15 mouse cellular contexts compared by ENCODE assay signal in the genomic region with DNA sequence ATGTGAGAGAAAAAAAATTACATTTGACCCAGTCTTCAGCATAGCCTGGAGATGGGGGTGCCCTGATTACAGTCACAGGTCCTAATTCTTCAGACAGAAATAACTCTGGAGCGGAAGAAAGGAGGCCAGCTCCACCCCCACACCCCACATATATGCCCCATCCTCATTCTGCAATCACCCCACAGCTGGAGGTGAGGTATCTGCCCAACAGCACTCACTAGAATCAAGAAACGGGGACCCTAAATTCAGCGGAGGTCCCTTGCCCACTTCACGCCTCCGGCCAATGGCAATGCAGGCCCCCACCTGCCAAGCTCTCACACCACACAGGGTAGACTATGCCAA. TPM values are rescaled to one million over a fixed set of nuclear protein-coding genes. Genes with fewer than 3 reads are reported as not detected.
DNase-seq lines count a peak whose midpoint lies in the region; ATAC-seq lines count a peak whose summit lies in the region.
"Had no signal": no experiment of that assay in that cellular context is flagged by ENCODE, and none has a peak within 500 bp of the region (broad histone marks: within the 10 kb centered on the region; RNA-seq: fewer than 3 reads in every experiment).

No protein-coding gene starts in this region.

- H3K4me2 ChIP-seq in midbrain, embryonic 11.5 days, result no peak overlapping the region
- H3K4me2 ChIP-seq in hindbrain, embryonic 13.5 days, result no peak overlapping the region
- no peak overlapping the region for H3K4me2 ChIP-seq in neural tube, embryonic 14.5 days (ENCODE audit: low read depth, low read length)
- H3K4me2 ChIP-seq: limb, embryonic 12.5 days had no signal

- WGBS in heart, embryonic 10.5 days, result 92% methylated on average over 5 of the region's 5 CpGs
- WGBS in midbrain, embryonic 11.5 days, result 88% methylated on average over 5 of the region's 5 CpGs
- WGBS in midbrain, embryonic 10.5 days, result 90% methylated on average over 5 of the region's 5 CpGs
- 93% methylated on average over 5 of the region's 5 CpGs for WGBS in hindbrain, embryonic 13.5 days
- 94% methylated on average over 5 of the region's 5 CpGs for WGBS in neural tube, embryonic 14.5 days

- no peaks in the 10 kb centered on the region for H3K27me3 ChIP-seq in heart, embryonic 10.5 days (ENCODE audit: insufficient read depth, poor library complexity, severe bottlenecking)
- no peaks in the 10 kb centered on the region for H3K27me3 ChIP-seq in midbrain, embryonic 11.5 days (ENCODE audit: control insufficient read depth, insufficient read depth, low read length)
- no peaks in the 10 kb centered on the region for H3K27me3 ChIP-seq in midbrain, embryonic 10.5 days (ENCODE audit: low read depth, poor library complexity, severe bottlenecking)
- no peaks in the 10 kb centered on the region for H3K27me3 ChIP-seq in hindbrain, embryonic 13.5 days
- H3K27me3 ChIP-seq in neural tube, embryonic 14.5 days (ENCODE audit: control insufficient read depth, insufficient read depth, low read length), result no peaks in the 10 kb centered on the region

- H3K27ac ChIP-seq in heart, embryonic 10.5 days, result no peak overlapping the region
- no peak overlapping the region for H3K27ac ChIP-seq in midbrain, embryonic 11.5 days (ENCODE audit: low read depth, low read length)
- no peak overlapping the region for H3K27ac ChIP-seq in midbrain, embryonic 10.5 days (replicated peaks)
- H3K27ac ChIP-seq in hindbrain, embryonic 13.5 days, result no peak overlapping the region
- H3K27ac ChIP-seq in neural tube, embryonic 14.5 days (ENCODE audit: low read depth, low read length), result no peak overlapping the region
- H3K27ac ChIP-seq: gastrocnemius, adult 2 months; limb, embryonic 12.5 days had no signal

- H3K9me3 ChIP-seq in heart, embryonic 10.5 days, result no peaks in the 10 kb centered on the region
- no peaks in the 10 kb centered on the region for H3K9me3 ChIP-seq in midbrain, embryonic 11.5 days (ENCODE audit: control insufficient read depth, low read length)
- no peaks in the 10 kb centered on the region for H3K9me3 ChIP-seq in midbrain, embryonic 10.5 days (replicated peaks)
- H3K9me3 ChIP-seq in hindbrain, embryonic 13.5 days, result no peaks in the 10 kb centered on the region
- no peaks in the 10 kb centered on the region for H3K9me3 ChIP-seq in neural tube, embryonic 14.5 days (ENCODE audit: control insufficient read depth, low read length)
- H3K9me3 ChIP-seq: limb, embryonic 12.5 days had no signal

- H3K4me1 ChIP-seq in heart, embryonic 10.5 days, result peaks cover 12% of the 10 kb centered on the region
- H3K4me1 ChIP-seq in midbrain, embryonic 11.5 days (ENCODE audit: control insufficient read depth, insufficient read depth, low read length), result no peaks in the 10 kb centered on the region
- peaks cover 1% of the 10 kb centered on the region; the same call in 1 of the 2 replicates for H3K4me1 ChIP-seq in midbrain, embryonic 10.5 days
- 0 out of 2 replicates have a peak, but pooled peaks cover 1% of the 10 kb centered on the region for H3K4me1 ChIP-seq in hindbrain, embryonic 13.5 days (replicated peaks)
- no peaks in the 10 kb centered on the region for H3K4me1 ChIP-seq in neural tube, embryonic 14.5 days (ENCODE audit: control insufficient read depth, insufficient read depth, low read length)
- H3K4me1 ChIP-seq: limb, embryonic 12.5 days had no signal

- peak; percentile 33 for ATAC-seq in midbrain, embryonic 11.5 days (ENCODE audit: low FRiP score)
- 0 out of 2 replicates have a peak, but pooled peaks have one; percentile 22 for ATAC-seq in hindbrain, embryonic 13.5 days (ENCODE audit: low FRiP score)
- ATAC-seq in neural tube, embryonic 14.5 days (ENCODE audit: low read depth), result peak; percentile 4; the same call in 1 of the 2 replicates
- no peak for ATAC-seq in megakaryocyte progenitor cell, adult 5-6 weeks (replicated peaks; ENCODE audit: poor library complexity)

- peak; percentile 91 for DNase-seq in heart, adult 11 months
- DNase-seq in heart, embryonic 10.5 days (ENCODE audit: low spot score), result no peak
- no peak for DNase-seq in midbrain, embryonic 11.5 days (ENCODE audit: low spot score, missing footprints)
- no peak for DNase-seq in midbrain, embryonic 10.5 days (ENCODE audit: low spot score)
- no peak for DNase-seq in urinary bladder, postnatal 14 days (ENCODE audit: low spot score)

- no peaks in the 10 kb centered on the region for H3K36me3 ChIP-seq in heart, embryonic 10.5 days
- H3K36me3 ChIP-seq in midbrain, embryonic 11.5 days (ENCODE audit: control insufficient read depth, insufficient read depth, low read length), result no peaks in the 10 kb centered on the region
- no peaks in the 10 kb centered on the region for H3K36me3 ChIP-seq in midbrain, embryonic 10.5 days
- H3K36me3 ChIP-seq in hindbrain, embryonic 13.5 days, result no peaks in the 10 kb centered on the region
- H3K36me3 ChIP-seq in neural tube, embryonic 14.5 days (ENCODE audit: control insufficient read depth, insufficient read depth, low read length), result no peaks in the 10 kb centered on the region
- H3K36me3 ChIP-seq: limb, embryonic 12.5 days had no signal

- H3K4me3 ChIP-seq in heart, embryonic 10.5 days, result no peak overlapping the region
- no peak overlapping the region for H3K4me3 ChIP-seq in midbrain, embryonic 11.5 days (ENCODE audit: low read depth, low read length)
- no peak overlapping the region for H3K4me3 ChIP-seq in midbrain, embryonic 10.5 days
- no peak overlapping the region for H3K4me3 ChIP-seq in hindbrain, embryonic 13.5 days
- no peak overlapping the region for H3K4me3 ChIP-seq in neural tube, embryonic 14.5 days (ENCODE audit: low read depth, low read length)
- H3K4me3 ChIP-seq: erythroblast, embryonic 14.5 days; limb, embryonic 12.5 days had no signal

- H3K9ac ChIP-seq in midbrain, embryonic 11.5 days (ENCODE audit: low read length), result no peak overlapping the region
- no peak overlapping the region for H3K9ac ChIP-seq in hindbrain, embryonic 13.5 days
- no peak overlapping the region for H3K9ac ChIP-seq in neural tube, embryonic 14.5 days (replicated peaks; ENCODE audit: low read depth, low read length)
- H3K9ac ChIP-seq: limb, embryonic 12.5 days had no signal

RNA-seq across cellular contexts. Expression of gene Pdp2, which starts 25.8 kb away (rescaled TPM):
- 10.9 and 11.0 TPM in 2 replicates for polyA plus RNA-seq in heart, embryonic 10.5 days (2016; fragmentation: Nextera tagmentation; extraction: Ambion mirVana)
- polyA plus RNA-seq in midbrain, embryonic 11.5 days (2014; fragmentation: Nextera tagmentation; extraction: Ambion mirVana), result 17.2 and 17.3 TPM in 2 replicates
- polyA plus RNA-seq in midbrain, embryonic 10.5 days (2016; fragmentation: Nextera tagmentation; extraction: Ambion mirVana), result 14.3 and 16.5 TPM in 2 replicates
- 16.7 and 17.6 TPM in 2 replicates for polyA plus RNA-seq in hindbrain, embryonic 13.5 days (2015; fragmentation: Nextera tagmentation; extraction: Ambion mirVana)
- 20.0 and 21.0 TPM in 2 replicates for polyA plus RNA-seq in neural tube, embryonic 14.5 days (2014; fragmentation: Nextera tagmentation; extraction: Ambion mirVana)
- total RNA-seq in megakaryocyte progenitor cell, adult 5-6 weeks (2015), result 8.8 and 9.3 TPM in 2 replicates
- total RNA-seq in megakaryocyte progenitor cell, adult 5-6 weeks (2017), result 7.2 and 9.2 TPM in 2 replicates

RNA-seq across cellular contexts. Expression of gene Car7, which starts 30.9 kb away (rescaled TPM):
- 0.90 and 2.3 TPM in 2 replicates for polyA plus RNA-seq in heart, embryonic 10.5 days (2016; fragmentation: Nextera tagmentation; extraction: Ambion mirVana)
- polyA plus RNA-seq in midbrain, embryonic 11.5 days (2014; fragmentation: Nextera tagmentation; extraction: Ambion mirVana), result 0.82 and 1.5 TPM in 2 replicates
- 0.86 and 1.2 TPM in 2 replicates for polyA plus RNA-seq in midbrain, embryonic 10.5 days (2016; fragmentation: Nextera tagmentation; extraction: Ambion mirVana)
- polyA plus RNA-seq in hindbrain, embryonic 13.5 days (2015; fragmentation: Nextera tagmentation; extraction: Ambion mirVana), result 2.1 and 2.8 TPM in 2 replicates
- polyA plus RNA-seq in neural tube, embryonic 14.5 days (2014; fragmentation: Nextera tagmentation; extraction: Ambion mirVana), result 1.6 and 2.2 TPM in 2 replicates
- total RNA-seq in megakaryocyte progenitor cell, adult 5-6 weeks (2015), result not detected in 2 replicates
- 0.07 and 0.33 TPM in 2 replicates for total RNA-seq in megakaryocyte progenitor cell, adult 5-6 weeks (2017)
- polyA plus RNA-seq: erythroblast, embryonic 14.5 days had no signal

RNA-seq across cellular contexts. Expression of gene Nae1, which starts 31.0 kb away (rescaled TPM):
- polyA plus RNA-seq in heart, embryonic 10.5 days (2016; fragmentation: Nextera tagmentation; extraction: Ambion mirVana), result 91.2 and 95.6 TPM in 2 replicates
- polyA plus RNA-seq in midbrain, embryonic 11.5 days (2014; fragmentation: Nextera tagmentation; extraction: Ambion mirVana), result 138 and 148 TPM in 2 replicates
- polyA plus RNA-seq in midbrain, embryonic 10.5 days (2016; fragmentation: Nextera tagmentation; extraction: Ambion mirVana), result 134 and 139 TPM in 2 replicates
- polyA plus RNA-seq in hindbrain, embryonic 13.5 days (2015; fragmentation: Nextera tagmentation; extraction: Ambion mirVana), result 109 and 115 TPM in 2 replicates
- 102 and 117 TPM in 2 replicates for polyA plus RNA-seq in neural tube, embryonic 14.5 days (2014; fragmentation: Nextera tagmentation; extraction: Ambion mirVana)
- total RNA-seq in megakaryocyte progenitor cell, adult 5-6 weeks (2015), result 60.1 and 69.1 TPM in 2 replicates
- 74.4 and 88.3 TPM in 2 replicates for total RNA-seq in megakaryocyte progenitor cell, adult 5-6 weeks (2017)

RNA-seq across cellular contexts. Expression of gene Terb1, which starts 55.7 kb away (rescaled TPM):
- 0.16 and 0.21 TPM in 2 replicates for polyA plus RNA-seq in heart, embryonic 10.5 days (2016; fragmentation: Nextera tagmentation; extraction: Ambion mirVana)
- 0.18 and 0.21 TPM in 2 replicates for polyA plus RNA-seq in midbrain, embryonic 11.5 days (2014; fragmentation: Nextera tagmentation; extraction: Ambion mirVana)
- polyA plus RNA-seq in midbrain, embryonic 10.5 days (2016; fragmentation: Nextera tagmentation; extraction: Ambion mirVana), result 0.16 and 0.22 TPM in 2 replicates
- polyA plus RNA-seq in hindbrain, embryonic 13.5 days (2015; fragmentation: Nextera tagmentation; extraction: Ambion mirVana), result 0.35 and 0.36 TPM in 2 replicates
- polyA plus RNA-seq in neural tube, embryonic 14.5 days (2014; fragmentation: Nextera tagmentation; extraction: Ambion mirVana), result 0.70 and 0.81 TPM in 2 replicates
- not detected in 2 replicates for total RNA-seq in megakaryocyte progenitor cell, adult 5-6 weeks (2015)
- total RNA-seq in megakaryocyte progenitor cell, adult 5-6 weeks (2017), result not detected in 2 replicates
- total RNA-seq: gastrocnemius, adult 2 months had no signal
- polyA plus RNA-seq: erythroblast, embryonic 14.5 days; inflammation-experienced regulatory T-cells, adult 6 months had no signal

RNA-seq across cellular contexts. Expression of gene Cdh16, which starts 58.8 kb away (rescaled TPM):
- polyA plus RNA-seq in heart, embryonic 10.5 days (2016; fragmentation: Nextera tagmentation; extraction: Ambion mirVana), result 8.0 and 21.0 TPM in 2 replicates
- polyA plus RNA-seq in midbrain, embryonic 11.5 days (2014; fragmentation: Nextera tagmentation; extraction: Ambion mirVana), result not detected in 2 replicates
- not detected in 2 replicates for polyA plus RNA-seq in midbrain, embryonic 10.5 days (2016; fragmentation: Nextera tagmentation; extraction: Ambion mirVana)
- polyA plus RNA-seq in hindbrain, embryonic 13.5 days (2015; fragmentation: Nextera tagmentation; extraction: Ambion mirVana), result not detected in 2 replicates
- not detected in 2 replicates for polyA plus RNA-seq in neural tube, embryonic 14.5 days (2014; fragmentation: Nextera tagmentation; extraction: Ambion mirVana)
- not detected in 2 replicates for total RNA-seq in megakaryocyte progenitor cell, adult 5-6 weeks (2015)
- total RNA-seq in megakaryocyte progenitor cell, adult 5-6 weeks (2017), result not detected in 2 replicates
- total RNA-seq: gastrocnemius, adult 2 months; layer of hippocampus, postnatal 25 days had no signal
- polyA plus RNA-seq: brain, embryonic 14.5 days; erythroblast, embryonic 14.5 days; inflammation-experienced regulatory T-cells, adult 6 months; limb, embryonic 12.5 days; urinary bladder, adult 2 months had no signal
